Mouse (Mus musculus): ENCODE results near the gene Ap3b1.

The Ap3b1 gene

DNA sequence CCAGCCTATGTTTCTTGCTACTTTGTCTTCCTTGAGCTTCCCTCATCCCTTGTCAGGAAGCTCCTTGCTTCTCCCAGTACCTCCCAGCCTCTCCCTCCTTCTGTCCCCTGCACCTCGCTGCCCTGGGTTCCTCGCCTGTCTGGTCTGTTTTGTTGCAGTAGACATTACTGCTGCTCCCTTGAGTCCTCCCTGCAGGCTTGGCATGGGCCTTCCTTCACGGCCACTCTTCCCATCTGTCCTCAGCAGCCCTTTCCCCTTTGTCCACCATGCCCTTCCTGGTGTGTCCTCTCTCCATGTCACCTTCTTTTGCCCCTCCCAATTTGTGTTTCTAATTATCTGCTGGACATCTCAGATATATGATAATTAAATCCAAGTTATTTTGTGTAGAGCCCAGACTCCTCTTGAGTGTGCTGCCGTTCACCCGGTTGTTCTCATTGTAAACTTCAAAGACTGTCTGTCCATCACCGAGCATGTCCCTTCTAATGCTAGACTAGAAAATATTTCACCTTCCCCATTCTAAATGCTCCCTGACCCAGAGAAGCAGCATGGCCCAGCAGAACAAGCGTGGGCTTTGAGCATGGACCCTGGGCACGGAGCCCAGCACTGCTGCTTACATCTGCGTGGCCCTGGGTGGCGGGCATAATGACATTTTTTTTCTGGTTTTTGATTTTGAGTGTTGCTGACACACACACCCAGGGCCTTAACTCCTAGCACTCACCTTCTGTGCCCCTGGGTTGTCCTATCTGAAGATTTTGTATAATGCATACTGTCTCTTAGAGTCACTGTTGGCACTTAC lies 181.3 kb downstream of the Ap3b1 start:
- DNase-seq (ENCODE audit: low read depth, low spot score), result no peak

DNA sequence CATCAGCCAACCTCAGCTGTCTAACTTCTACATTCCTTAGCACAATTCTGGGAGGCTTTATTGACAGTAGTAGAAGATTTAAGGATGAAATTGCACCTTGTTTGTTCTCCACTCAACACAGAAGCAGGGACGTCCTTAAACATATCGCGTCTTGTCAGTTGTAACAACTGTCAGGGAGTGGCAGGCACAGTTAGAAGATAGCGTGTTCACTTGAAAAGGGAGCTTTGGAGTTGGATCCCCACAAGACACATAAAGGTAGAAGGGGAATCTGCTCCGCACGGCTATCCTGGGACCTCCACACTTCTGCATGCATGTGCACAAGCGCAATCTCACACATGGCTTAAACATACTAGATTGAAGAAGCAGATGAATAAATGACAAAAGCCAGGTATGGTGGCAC lies 183.3 kb downstream of the Ap3b1 start:
- DNase-seq (ENCODE audit: low read depth, low spot score), result no peak

DNA sequence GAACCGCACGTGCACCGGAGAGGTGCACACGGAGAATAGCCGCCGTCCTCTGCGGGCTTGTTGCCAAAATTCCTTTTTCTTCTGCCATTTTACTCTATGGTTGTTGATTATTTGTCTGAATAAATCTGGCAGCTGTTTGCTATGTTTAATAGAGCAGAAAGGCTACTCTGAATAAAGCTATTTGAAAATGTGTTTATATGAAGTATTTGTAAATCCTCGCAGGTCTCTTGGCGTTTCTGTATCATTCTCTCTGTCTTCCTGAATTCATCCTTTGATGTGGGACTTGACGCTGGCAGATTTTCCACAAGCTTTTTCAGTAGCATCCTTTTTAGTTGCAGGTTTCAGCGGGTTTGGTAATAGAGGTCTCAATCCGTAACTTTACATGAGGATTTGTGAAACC lies 185.5 kb downstream of the Ap3b1 start:
- no peak for DNase-seq (ENCODE audit: low read depth, low spot score)

DNA sequence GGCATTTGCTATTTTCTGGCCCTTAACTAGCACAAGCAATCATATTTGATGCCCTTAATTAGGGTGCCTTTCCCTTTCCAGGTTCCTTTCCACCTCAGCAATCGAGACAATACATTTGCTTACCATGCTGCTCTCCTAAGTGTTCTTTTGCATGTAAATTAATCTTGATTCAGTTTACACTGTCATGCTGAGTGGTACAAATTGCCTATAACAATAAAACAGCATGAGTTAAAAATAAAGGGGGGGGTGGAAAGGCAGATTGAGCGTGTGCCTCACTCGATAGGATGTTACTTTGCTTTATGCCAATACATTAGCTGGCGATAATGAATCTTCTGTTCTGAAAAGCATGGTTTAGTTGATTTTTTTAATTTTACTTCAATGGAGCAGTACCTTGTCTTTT lies 187.0 kb downstream of the Ap3b1 start:
- no peak for DNase-seq (ENCODE audit: low read depth, low spot score)

DNA sequence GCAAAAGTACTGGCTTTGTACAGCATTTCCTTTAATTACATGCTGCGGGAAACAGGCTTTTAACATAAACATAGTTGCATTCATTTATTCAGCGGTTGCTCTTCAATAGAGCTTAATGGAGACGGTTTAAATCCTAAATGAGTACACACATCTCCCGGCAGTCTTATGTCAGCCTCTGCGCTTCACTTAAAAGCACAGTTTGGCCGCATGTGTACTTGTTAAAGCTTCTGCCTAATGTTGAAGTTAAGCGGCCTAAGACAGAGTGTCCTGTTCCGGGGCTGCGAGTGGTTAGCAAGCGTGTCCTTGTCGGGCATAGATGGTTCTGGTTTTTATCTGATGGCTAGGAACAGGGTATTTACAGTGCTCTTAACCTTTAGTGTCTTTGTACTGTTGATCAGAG lies 187.5 kb downstream of the Ap3b1 start:
- no peak for DNase-seq (ENCODE audit: low read depth, low spot score)

DNA sequence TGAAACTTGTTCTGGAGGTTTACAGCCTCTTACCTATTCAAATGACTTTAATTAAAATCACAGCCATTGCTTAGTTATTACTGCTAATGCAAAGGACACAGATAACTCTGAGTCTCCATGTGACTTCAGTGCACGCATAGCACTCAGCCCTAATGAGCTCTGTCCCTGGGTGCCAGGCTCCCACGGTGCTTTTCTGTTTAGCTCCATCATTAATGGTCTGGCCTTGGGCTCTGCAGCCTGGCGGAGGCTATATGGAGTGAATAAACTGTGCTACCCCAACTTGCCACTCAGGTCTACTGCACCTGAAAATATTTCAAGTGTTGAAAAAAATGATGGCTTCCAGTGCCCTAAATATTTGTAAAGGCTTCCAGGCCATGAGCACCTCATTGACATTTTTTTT lies 190.8 kb downstream of the Ap3b1 start:
- DNase-seq (ENCODE audit: low read depth, low spot score), result no peak

DNA sequence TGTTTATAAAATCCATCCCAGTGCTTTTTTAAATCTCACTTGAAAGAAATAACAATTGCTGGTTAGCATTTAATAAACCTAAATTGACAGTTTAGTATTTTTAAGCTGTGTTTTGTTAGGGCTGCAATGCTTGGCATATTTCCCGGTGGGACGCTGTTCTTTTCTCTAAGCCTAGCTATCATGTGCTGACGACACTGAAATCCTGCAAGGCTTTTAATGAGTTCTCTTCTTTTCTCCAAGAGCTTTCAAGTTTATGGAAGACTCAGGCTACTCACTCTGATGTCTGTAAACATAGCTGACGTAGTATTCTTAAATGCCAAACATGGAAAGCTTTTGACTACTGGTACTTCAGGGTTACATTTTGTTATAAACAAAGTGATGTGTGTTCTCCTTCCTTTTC lies 191.3 kb downstream of the Ap3b1 start:
- no peak for DNase-seq (ENCODE audit: low read depth, low spot score)

DNA sequence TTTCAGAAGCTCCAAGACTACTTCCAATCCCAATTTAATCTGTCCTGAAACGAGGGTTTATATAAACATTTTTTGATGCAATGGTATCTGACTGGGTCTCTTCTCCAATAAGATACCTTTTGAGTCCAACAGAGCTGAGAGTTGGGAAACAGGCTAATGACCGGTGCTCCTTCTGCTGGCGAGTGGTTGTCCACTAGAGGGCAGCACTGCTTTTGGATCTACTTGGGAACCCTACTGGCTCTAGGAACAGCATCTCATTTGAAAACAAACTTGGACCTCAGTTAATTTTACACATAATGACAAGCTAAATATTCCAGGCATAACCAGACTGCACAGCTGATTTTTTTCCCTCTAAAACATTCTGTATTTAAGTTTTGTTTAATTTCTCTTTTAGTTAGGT lies 201.3 kb downstream of the Ap3b1 start:
- DNase-seq (ENCODE audit: low read depth, low spot score), result peak; percentile 55

DNA sequence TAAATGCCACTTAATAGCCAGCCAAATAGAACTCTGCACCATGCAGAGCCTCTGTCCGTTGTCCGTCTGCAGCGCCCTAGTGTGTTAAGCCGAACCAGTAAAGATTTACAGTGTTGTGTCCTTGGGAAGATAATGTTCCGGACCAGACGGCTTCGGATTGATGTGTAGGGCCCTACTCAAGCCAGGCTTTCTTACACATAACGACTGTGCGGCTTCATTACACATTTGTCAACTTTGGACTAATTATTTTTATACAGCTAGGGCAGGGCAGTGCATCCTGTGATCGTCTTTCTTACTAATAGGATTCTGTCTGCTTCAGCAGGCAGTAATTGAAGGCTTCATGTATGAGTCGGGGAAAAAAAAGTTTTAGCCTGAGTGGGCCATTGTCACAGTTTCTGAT lies 202.1 kb downstream of the Ap3b1 start:
- no peak for DNase-seq (ENCODE audit: low read depth, low spot score)

DNA sequence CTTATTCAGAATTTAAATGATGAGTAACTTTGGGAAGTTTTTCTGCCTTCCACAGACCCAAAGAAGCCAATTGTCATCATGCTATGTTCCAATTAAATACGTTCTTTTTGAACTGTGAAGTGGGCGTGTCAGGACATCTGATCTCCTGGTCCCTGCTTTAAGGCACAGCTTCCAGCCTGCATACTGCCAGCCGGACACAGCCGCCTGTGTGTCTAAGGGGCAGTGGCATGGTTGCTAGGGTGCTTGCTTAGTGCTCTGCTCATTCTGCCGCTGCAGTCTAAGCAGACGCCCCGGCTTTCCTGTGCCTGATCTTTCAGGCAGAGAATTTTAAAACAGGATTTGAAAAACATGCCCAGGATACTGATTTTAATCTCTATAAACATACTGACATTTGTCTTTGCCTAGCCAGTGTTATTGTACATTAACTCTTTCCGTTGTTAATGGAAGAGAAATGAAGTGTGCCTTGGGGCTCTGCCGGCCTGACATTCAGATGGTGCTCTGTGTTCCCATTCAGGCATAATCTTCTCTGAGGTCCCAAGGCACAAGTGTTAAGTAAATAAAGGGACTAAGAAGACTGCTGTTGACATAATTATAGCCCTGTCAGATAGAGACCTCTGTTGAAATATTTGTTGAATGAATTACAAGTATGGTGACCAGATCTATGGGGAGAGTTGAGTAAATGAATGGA lies 204.0 kb downstream of the Ap3b1 start:
- no peak for DNase-seq (ENCODE audit: low read depth, low spot score)

DNA sequence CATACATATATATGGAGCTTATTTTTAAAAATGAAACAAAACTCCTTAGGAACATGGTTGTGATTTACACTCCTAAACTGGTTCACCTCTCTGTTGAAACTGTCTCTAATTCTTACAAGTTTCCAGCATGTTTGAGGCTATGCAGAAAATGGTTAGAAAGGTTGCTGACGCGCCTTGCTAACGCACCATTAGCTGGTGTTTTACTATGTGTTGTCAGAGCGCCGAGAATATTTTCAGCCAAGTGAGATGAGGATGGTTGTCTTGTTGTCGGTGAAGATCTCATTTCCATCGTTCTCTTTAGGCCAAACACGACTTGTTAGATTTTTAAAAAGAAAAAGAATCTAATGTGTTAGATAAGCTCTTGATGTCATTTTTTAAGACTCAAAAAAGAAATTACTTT lies 205.1 kb downstream of the Ap3b1 start:
- no peak for DNase-seq (ENCODE audit: low read depth, low spot score)

DNA sequence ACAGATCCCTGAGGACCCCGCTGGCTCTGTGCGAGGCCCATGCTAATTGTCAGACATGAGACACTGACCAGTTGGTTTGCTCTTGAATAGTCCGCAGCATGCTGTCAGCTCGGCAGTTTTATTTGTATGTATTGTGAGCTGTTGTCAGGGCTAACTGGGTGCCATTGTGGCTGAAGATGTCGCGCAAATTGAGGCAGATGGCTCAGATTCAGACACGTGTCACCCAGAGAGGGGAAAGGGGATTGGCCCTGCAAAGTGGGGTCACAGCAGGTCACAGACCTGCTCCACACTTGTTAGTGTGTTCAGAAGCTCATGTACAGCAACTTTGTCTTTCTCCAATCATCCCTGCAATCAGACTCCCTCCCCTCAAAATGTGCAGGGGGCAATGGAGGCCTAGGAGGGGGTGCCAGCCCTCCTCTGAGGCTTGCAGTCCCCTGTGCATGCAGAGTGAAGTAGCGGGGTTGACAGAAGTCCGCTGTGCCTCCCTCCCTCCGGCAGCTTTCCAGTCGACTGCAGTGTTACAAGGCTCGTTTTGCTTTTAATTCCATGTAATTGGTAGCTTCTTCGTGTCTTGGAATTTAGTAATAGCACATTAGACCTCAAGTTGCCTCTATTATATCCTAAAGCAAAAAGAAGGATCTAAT lies 205.7 kb downstream of the Ap3b1 start:
- no peak for DNase-seq (ENCODE audit: low read depth, low spot score)

DNA sequence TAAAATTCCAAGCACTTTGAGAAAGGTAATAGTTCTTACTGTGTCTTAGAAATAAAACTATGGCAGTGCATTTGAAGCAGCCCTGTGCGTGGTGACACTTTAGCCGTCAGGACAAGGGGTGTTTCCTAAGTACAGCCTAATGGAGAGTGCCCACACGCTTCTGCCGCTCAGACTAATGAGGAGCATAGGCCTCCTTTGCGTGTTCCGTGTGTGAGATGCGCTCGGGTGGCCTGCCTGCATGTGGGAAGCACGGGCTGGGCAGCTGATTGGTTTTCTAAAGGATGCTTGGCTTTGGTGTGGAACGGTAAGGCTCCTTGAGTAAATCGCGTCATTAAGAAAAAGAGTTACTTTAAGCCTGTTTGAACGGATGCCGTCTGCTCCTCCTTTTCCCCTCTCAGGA lies 206.4 kb downstream of the Ap3b1 start:
- no peak for DNase-seq (ENCODE audit: low read depth, low spot score)

DNA sequence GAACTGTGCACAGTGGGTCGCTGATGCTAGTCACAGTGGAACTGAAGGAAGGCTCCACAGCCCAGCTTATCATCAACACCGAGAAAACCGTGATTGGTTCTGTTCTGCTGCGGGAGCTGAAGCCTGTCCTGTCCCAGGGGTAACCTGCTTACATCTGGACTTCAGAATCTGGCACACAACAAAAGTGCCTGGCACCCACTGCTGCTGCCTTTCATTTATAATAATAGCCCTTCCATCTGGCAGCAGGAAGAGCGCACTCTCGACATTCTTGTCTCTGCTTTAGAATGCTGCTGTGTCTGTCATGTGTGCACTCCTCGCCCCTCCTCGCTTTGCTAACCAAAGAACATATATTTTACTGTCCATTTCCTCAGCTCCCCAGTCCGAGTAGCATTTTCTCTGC lies 206.9 kb downstream of the Ap3b1 start:
- DNase-seq (ENCODE audit: low read depth, low spot score), result no peak

DNA sequence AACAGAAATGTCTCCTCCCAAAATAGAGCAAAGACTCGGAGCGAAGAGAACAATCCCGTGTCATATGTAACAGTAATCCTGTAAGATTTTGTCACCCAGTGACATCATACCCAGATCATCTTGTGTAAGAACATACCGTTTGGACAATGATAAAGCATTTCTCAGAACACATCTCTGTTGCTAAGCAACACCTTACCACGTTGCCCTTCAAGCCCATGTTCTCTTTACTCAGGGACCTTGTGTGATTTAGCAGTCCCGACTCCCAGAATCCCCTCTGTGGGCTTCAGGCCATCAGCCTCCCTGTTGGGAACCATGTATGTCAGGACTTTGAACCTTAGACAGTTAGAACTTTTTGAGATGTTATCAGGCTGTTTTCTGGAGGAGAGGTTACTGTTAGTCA lies 209.0 kb downstream of the Ap3b1 start:
- DNase-seq (ENCODE audit: low read depth, low spot score), result no peak

DNA sequence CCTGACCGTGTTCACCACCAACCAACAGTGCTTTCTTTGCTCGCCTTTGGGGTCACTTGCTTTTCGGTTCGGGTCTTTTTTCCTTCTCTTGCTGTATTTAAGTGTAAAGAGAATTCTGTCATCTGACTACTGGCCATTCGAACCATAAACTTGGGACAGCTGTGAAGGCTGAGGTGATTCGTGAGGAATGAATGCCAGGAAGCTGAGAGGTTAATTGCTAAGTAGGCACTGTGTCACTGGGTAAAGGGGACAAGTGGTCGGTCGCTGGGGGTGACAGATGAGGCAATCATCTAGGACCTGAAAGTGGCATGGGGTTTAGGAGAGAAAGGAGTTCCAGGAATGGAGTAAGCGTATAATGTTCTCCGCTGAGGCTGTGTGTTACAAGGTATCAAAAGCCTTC lies 212.2 kb downstream of the Ap3b1 start:
- no peak for DNase-seq (ENCODE audit: low read depth, low spot score)

DNA sequence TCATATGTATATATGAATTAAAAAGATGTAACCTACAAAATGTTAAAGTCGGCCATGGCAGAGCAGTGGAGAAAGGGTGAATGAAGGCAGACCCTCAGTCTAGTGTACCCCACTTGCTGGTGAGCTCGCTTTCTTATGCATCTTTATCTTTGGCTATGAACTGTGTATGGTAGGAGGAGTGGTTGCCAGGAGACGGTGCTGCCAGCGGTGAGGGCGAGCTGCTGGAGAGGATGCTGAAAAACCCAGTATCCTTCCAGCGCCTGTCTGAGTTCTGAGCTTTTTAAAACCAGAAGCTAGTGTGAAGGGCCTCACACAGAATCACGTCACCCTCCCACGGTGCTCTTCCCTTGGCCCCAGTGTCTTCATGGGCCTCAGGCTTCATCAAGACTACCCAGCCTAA lies 214.6 kb downstream of the Ap3b1 start:
- no peak for DNase-seq (ENCODE audit: low read depth, low spot score)

DNA sequence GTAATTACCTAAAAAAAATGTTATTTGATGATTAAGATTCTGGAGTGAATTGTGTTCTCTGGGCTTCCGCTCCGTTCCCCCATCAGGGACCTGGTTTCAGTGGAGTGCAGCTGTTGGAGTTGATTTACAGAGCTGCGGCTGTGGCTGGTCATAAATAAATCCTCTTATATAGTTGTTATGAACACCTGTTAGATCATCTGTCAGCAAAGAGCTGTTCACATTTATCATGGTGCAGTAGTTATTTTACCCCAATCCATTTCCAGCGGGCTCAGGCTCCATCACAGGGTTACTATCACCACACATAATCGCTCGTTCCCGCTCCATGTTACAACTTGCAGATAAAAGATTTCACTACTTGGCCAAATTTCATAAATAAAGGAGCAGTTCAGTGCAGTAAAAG lies 215.1 kb downstream of the Ap3b1 start:
- no peak for DNase-seq (ENCODE audit: low read depth, low spot score)

DNA sequence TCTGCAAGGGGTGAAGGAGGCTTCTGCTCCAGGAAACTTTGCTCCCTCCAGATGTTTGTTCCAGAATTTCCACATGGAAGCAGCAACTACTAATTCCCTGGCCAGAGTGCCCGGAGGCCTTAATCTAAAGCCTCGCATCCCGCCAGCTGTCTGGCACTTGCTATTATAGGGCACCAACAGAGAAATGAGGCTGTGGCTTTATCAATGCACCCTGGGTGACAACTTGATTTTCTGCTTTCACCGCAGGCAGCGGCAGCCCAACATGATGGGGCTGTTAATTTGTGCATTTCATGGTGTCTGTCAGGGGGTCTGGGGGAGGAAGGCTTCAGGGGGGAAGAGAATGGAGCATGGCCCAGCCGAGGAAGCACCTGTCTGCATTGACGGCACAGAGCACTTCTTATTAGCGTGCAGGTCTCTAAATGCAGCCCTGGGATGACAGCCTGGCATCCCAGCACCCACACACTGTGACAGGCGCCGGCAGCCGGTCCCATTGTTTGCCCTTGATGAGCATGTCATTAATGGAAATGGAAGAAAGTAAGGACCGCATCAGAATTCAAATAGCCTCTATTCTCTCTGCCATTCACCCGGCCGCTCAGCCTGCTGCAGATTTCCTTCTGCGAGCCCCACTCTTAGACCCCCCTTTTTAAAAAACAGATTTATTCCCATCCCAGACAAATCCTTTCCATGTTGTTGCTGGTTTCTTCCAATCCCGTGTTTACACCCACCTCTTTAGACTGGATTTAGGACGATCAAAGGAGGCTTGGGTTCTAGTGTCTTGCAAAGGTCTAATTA lies 217.0 kb downstream of the Ap3b1 start:
- no peak for DNase-seq (ENCODE audit: low read depth, low spot score)

DNA sequence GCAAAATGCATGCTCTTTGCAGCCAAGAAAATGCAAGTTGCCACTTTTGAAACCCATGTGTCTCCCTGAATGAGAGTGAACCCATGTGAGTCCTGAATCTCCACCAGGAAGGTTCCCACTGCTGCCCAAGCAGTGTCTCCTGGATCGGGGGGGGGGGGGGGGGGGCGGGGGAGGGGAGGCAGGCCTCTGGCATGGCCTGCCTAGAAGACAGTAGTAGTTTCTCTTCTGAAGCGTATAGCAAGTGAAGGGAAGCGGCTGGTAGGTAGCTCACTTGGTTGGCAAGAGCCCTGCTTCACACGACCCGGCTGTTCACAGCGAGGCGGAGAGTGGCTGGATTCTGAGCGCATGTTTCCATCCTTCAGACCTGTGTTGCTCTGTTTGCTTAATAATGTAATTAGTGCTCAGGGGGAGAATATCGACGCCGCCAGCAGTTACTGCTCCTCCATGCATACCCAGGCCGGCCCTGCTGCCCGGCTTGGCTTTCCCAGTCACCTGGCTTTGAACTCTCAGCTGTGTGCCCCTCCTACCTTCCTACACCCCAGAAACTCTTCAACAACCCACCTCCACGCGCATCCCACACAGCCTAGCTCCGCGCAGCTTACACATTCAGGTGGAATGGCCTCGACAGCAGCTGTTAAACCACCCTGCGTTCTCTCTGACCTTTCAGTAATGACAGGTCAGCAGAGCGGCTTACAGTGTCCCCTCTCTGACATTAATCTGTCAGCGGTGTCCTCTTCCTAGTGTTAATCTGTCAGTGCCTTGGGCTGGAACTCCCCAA lies 217.8 kb downstream of the Ap3b1 start:
- no peak for DNase-seq (ENCODE audit: low read depth, low spot score)

DNA sequence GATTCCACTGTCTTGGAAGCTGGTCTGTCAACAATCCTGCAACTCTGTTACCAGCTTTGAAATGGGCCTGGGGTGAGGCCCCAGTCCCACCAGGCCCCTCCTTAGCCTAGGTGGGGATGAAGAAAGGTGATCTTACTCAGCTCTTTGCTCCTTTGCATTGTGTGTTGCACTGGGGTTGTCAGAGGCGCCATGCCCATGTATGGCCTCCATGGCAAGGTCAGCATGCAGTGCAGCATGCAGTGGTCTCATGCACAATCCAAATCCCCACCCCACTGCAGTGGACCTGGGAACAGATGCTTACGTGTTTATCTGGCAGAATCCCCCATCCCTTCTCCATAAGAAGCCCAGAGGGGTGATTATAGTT lies 218.4 kb downstream of the Ap3b1 start:
- DNase-seq (ENCODE audit: low read depth, low spot score), result no peak
